Mouse (Mus musculus) thymus, adult 2 months (tissue): ENCODE data around the gene Map3k4.

Source experiments
- CTCF ChIP-seq: fragments of 200-500 bp; IDR thresholded peaks from 2 replicates; pipeline ENCODE4 v1.5.1; 2012; ENCODE audit warnings: mild to moderate bottlenecking, control low read depth, low read length, moderate library complexity, borderline replicate concordance; ENCODE audit not compliant: control insufficient read depth, poor library complexity, insufficient read depth; ENCODE audit errors: extremely low read depth
- POLR2A ChIP-seq: fragments of 200-500 bp; IDR thresholded peaks from 2 replicates; pipeline ENCODE4 v1.6.1; 2012; ENCODE audit warnings: mild to moderate bottlenecking, low read length, control low read depth, moderate library complexity; ENCODE audit not compliant: control insufficient read depth, poor library complexity, insufficient read depth; ENCODE audit errors: extremely low read depth

DNA sequence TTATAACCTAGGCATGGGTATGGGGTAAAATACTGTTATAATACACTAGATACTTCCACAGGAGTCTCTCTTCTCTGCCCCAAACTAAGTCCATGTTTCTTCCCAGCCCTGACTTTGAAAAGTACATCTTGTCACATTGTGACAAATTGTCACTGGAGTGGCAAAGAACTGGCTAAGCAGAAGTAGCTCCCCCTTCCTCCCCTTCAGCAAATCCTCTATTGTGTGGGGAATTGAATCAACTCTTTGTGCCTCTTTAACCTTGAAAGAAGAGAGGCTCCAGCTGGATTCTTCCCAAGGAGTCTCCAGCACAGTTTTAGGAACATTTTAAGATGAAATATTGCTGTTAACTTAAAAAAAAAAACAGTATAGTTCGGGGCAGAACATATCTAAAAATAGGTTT, 34.2 kb upstream of the Map3k4 start:
- no peak for TF ChIP-seq POLR2A
- no peak for TF ChIP-seq CTCF
